Mouse (Mus musculus): Measurements from ENCODE around the gene Ermard. TPM values are rescaled to one million over a fixed set of nuclear protein-coding genes. Genes with fewer than 3 reads are reported as not detected.
A peak's percentile ranks its signal among the peaks of the same experiment; 100 is the strongest.

Gene Ermard
- polyA plus RNA-seq, 1 experiment from 2014 or later: 68.3 TPM

DNA sequence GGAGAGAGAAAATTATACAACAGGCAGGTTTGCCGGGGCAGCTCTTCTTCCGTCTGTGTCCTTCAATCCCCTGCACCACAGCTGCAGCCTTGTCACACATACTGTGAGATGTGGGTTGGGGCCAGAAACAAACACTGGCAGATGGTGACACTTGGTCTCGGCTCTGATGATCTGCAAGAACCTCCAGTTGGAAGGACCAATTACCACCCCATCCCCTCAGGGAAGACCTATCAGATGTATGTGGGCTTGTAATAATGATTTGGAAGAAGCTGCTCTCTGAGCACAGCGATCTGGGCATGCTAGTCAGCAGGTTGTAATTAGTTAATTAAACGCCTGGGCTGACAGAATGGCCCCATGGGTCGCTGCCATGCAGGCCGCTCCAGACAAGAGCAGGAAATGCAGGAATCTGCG lies 47.6 kb downstream of the Ermard start:
- Histone ChIP-seq H3K27ac (replicated peaks; ENCODE audit: low read depth, low read length) (no peak overlapping the region), H3K36me3 (ENCODE audit: control insufficient read depth, insufficient read depth, low read length) (no peaks in the 10 kb centered on the region), H3K4me3 (ENCODE audit: low read depth, low read length) (no peak overlapping the region), H3K9me3 (ENCODE audit: control insufficient read depth, low read length) (no peaks in the 10 kb centered on the region), H3K4me2 (ENCODE audit: low read depth, severe bottlenecking) (no peak overlapping the region), H3K4me1 (ENCODE audit: control insufficient read depth, insufficient read depth, low read length) (peaks cover 15% of the 10 kb centered on the region), H3K27me3 (ENCODE audit: control insufficient read depth, insufficient read depth, low read length) (no peaks in the 10 kb centered on the region), H3K9ac (ENCODE audit: low read length) (no peak overlapping the region)
- no peak for ATAC-seq (ENCODE audit: insufficient number of reproducible peaks, low FRiP score, low TSS enrichment, low read depth)
- 10% methylated on average over 8 of the region's 8 CpGs for WGBS
- peak; percentile 32 for DNase-seq (ENCODE audit: low spot score)

DNA sequence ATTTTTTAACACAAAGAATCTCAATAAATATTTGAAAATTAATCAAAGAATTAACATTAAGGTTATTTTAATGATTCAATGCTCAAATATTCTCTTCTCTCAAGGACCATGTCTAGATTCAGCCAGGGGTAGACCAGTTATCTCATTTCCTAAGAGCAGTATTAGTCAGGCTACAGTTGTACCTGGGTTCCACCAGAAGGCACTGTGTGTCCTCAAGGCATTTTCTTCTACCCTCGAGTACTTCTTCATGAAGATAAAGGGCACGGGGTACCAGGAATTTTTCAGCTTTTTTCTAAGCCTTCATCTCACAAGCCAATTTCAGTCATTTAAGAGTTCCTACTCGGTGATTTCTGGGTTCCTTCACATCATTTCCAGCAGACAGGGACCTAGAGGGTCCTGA lies 50.7 kb downstream of the Ermard start:
- WGBS: 87% methylated on average over 3 of the region's 3 CpGs
- Histone ChIP-seq H3K36me3 (ENCODE audit: control insufficient read depth, insufficient read depth, low read length) (no peaks in the 10 kb centered on the region), H3K9me3 (ENCODE audit: control insufficient read depth, low read length) (no peaks in the 10 kb centered on the region), H3K4me2 (ENCODE audit: low read depth, severe bottlenecking) (no peak overlapping the region), H3K4me3 (ENCODE audit: low read depth, low read length) (no peak overlapping the region), H3K9ac (ENCODE audit: low read length) (no peak overlapping the region), H3K4me1 (ENCODE audit: control insufficient read depth, insufficient read depth, low read length) (peaks cover 15% of the 10 kb centered on the region), H3K27ac (replicated peaks; ENCODE audit: low read depth, low read length) (no peak overlapping the region), H3K27me3 (ENCODE audit: control insufficient read depth, insufficient read depth, low read length) (no peaks in the 10 kb centered on the region)
- DNase-seq (ENCODE audit: low spot score): no peak
- ATAC-seq (ENCODE audit: insufficient number of reproducible peaks, low FRiP score, low TSS enrichment, low read depth): no peak

DNA sequence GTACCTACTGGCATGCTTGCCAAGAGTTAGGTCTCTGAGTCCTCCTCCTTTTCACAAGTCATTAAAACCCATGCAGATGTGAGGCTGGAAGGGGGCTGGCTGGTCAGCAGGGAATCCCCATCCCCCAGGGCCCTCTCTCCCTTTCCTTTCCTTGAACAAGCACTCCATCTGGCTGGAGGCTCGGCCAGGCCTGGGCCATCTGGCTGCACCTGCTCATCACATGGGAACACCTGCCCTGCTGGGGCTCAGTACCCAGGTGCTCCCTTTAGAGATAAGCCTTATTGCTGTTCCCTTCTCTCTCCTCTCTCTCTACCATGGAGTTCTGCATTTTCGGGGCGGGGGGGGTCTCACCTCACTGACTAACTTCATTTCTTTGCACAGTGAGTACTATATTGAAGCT lies 52.5 kb downstream of the Ermard start:
- Histone ChIP-seq H3K4me1 (ENCODE audit: control insufficient read depth, insufficient read depth, low read length) (peaks cover 6% of the 10 kb centered on the region), H3K36me3 (ENCODE audit: control insufficient read depth, insufficient read depth, low read length) (no peaks in the 10 kb centered on the region), H3K27me3 (ENCODE audit: control insufficient read depth, insufficient read depth, low read length) (no peaks in the 10 kb centered on the region), H3K9me3 (ENCODE audit: control insufficient read depth, low read length) (no peaks in the 10 kb centered on the region), H3K4me2 (ENCODE audit: low read depth, severe bottlenecking) (no peak overlapping the region), H3K27ac (replicated peaks; ENCODE audit: low read depth, low read length) (no peak overlapping the region), H3K4me3 (ENCODE audit: low read depth, low read length) (no peak overlapping the region), H3K9ac (ENCODE audit: low read length) (no peak overlapping the region)
- WGBS: 9% methylated on average over 3 of the region's 3 CpGs
- ATAC-seq (ENCODE audit: insufficient number of reproducible peaks, low FRiP score, low TSS enrichment, low read depth) (no peak), DNase-seq (ENCODE audit: low spot score) (peak; percentile 45)

DNA sequence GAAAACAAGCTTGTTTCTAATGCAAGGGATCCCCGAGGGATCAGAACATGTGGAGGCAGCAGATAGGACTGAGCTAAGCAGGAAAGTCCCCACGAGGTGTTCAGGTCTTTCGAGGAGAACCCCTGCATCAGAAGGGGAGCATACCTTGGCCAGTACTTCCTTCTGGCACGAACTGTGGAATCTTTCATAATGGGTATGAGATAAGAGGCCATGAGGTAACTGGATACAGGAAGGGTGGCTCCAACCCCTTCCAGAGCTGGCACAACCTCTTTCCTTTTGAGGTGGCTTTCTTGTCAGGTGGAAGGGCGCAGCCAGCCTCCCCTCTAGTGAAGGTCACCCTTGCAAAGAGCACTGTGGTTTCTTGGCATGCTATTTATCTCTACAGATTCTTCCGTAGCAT lies 55.8 kb downstream of the Ermard start:
- Histone ChIP-seq H3K9ac (ENCODE audit: low read length) (no peak overlapping the region), H3K4me1 (ENCODE audit: control insufficient read depth, insufficient read depth, low read length) (no peaks in the 10 kb centered on the region), H3K9me3 (ENCODE audit: control insufficient read depth, low read length) (no peaks in the 10 kb centered on the region), H3K27ac (replicated peaks; ENCODE audit: low read depth, low read length) (no peak overlapping the region), H3K4me3 (ENCODE audit: low read depth, low read length) (no peak overlapping the region), H3K27me3 (ENCODE audit: control insufficient read depth, insufficient read depth, low read length) (no peaks in the 10 kb centered on the region), H3K4me2 (ENCODE audit: low read depth, severe bottlenecking) (no peak overlapping the region), H3K36me3 (ENCODE audit: control insufficient read depth, insufficient read depth, low read length) (no peaks in the 10 kb centered on the region)
- DNase-seq (ENCODE audit: low spot score): no peak
- ATAC-seq (ENCODE audit: insufficient number of reproducible peaks, low FRiP score, low TSS enrichment, low read depth): no peak
- 86% methylated on average over 6 of the region's 6 CpGs for WGBS

DNA sequence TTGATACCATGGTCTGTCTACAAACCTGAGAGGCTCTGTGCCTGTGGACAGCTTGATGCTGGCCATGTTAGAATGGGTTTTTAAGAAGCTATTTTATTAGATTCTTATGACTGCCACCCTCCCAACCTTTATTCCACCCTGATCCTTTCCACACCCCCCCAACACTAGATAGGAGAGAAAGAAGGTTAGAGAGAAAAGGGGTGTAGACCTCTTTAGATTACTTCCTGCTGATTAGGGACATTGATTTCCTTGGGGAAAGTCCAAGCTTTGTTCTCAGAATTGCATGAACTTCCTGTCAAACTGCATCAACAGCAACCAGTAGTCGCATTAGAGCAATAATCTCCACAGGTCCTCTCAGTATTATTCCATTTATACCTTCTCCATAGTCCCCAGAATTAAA lies 57.7 kb downstream of the Ermard start:
- ATAC-seq (ENCODE audit: insufficient number of reproducible peaks, low FRiP score, low TSS enrichment, low read depth) (no peak), DNase-seq (ENCODE audit: low spot score) (no peak)
- 85% methylated on average over 1 of the region's 1 CpGs for WGBS
- H3K4me3 ChIP-seq (ENCODE audit: low read depth, low read length): no peak overlapping the region
- no peak overlapping the region for H3K27ac ChIP-seq (replicated peaks; ENCODE audit: low read depth, low read length)
- H3K4me2 ChIP-seq (ENCODE audit: low read depth, severe bottlenecking): no peak overlapping the region
- no peaks in the 10 kb centered on the region for H3K36me3 ChIP-seq (ENCODE audit: control insufficient read depth, insufficient read depth, low read length)
- H3K9me3 ChIP-seq (ENCODE audit: control insufficient read depth, low read length): no peaks in the 10 kb centered on the region
- no peak overlapping the region for H3K9ac ChIP-seq (ENCODE audit: low read length)
- no peaks in the 10 kb centered on the region for H3K4me1 ChIP-seq (ENCODE audit: control insufficient read depth, insufficient read depth, low read length)
- H3K27me3 ChIP-seq (ENCODE audit: control insufficient read depth, insufficient read depth, low read length): no peaks in the 10 kb centered on the region

- DNase-seq (ENCODE audit: low spot score): no peak
- no peak overlapping the region for H3K27ac ChIP-seq (replicated peaks; ENCODE audit: low read depth, low read length)
- H3K4me2 ChIP-seq (ENCODE audit: low read depth, severe bottlenecking): no peak overlapping the region
- H3K36me3 ChIP-seq (ENCODE audit: control insufficient read depth, insufficient read depth, low read length): no peaks in the 10 kb centered on the region
- no peak overlapping the region for H3K9ac ChIP-seq (ENCODE audit: low read length)
- no peaks in the 10 kb centered on the region for H3K27me3 ChIP-seq (ENCODE audit: control insufficient read depth, insufficient read depth, low read length)
- no peak overlapping the region for H3K4me3 ChIP-seq (ENCODE audit: low read depth, low read length)
- WGBS: 78% methylated on average over 4 of the region's 4 CpGs
- no peaks in the 10 kb centered on the region for H3K4me1 ChIP-seq (ENCODE audit: control insufficient read depth, insufficient read depth, low read length)
- no peak for ATAC-seq (ENCODE audit: insufficient number of reproducible peaks, low FRiP score, low TSS enrichment, low read depth)
- no peaks in the 10 kb centered on the region for H3K9me3 ChIP-seq (ENCODE audit: control insufficient read depth, low read length)
These were observed 60.3 kb downstream of the Ermard start for GRCm38 (mm10) chr17:15101355-15101754.

- WGBS: 86% methylated on average over 9 of the region's 9 CpGs
These were observed 66.2 kb downstream of the Ermard start for GRCm38 (mm10) chr17:15107143-15107649.

DNA sequence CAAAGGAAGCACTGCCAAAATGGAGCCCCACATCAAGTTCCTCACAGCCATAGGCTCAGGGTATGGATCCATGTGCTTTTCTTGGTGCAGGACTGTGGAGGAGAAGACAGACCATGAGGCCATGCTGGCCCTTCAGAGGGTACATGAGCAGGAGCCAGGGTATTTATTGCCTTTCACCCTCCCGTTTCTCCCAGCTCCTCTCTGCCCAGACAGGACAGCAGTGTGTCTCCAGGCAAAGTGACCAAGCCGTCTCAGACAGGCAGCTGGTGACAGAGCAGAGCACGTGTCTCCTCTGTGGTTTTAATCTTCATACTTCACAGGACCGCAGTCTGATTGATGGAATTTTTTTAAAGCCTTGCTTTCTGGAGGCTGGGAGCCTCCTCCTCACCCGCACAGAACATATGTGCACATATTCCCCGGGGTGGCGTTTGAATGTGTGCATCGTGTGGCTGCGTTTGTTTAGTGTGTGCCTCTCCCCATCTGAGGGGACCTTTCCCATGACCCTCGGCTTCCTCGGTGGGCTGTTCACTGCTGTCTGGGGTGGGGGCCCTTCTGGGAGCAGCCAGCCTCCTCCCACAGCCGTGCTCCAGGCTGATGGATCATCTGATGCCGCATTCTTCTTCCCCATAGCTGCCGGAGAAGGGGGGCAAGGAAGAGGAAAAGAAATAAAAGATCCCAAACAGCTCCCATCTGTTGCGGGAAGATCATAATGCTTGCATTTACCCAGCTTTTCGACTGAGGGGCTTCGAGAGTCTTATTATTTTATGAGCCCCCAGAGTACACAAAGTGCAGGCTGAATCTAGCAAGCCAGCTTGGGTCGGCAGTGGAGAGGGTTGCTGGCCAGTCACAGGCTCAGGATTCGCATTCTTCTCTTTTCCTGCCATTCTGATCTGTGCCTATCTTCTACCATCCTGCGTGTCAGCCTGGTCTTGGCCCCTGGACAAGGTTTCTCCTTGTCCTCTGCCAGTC lies 67.7 kb downstream of the Ermard start:
- H3K4me2 ChIP-seq (ENCODE audit: low read depth, severe bottlenecking): peak overlapping the region; percentile 20; the same call in 1 of the 2 replicates
- 0 out of 2 replicates have a peak overlapping the region, but pooled peaks have one; percentile 9 for H3K9ac ChIP-seq (ENCODE audit: low read length)
- H3K27ac ChIP-seq (replicated peaks; ENCODE audit: low read depth, low read length): no peak overlapping the region
- peak; percentile 59; the same call in 1 of the 2 replicates for ATAC-seq (ENCODE audit: insufficient number of reproducible peaks, low FRiP score, low TSS enrichment, low read depth)
- peaks cover 4% of the 10 kb centered on the region for H3K4me1 ChIP-seq (ENCODE audit: control insufficient read depth, insufficient read depth, low read length)
- H3K27me3 ChIP-seq (ENCODE audit: control insufficient read depth, insufficient read depth, low read length): no peaks in the 10 kb centered on the region
- 31% methylated on average over 20 of the region's 20 CpGs for WGBS
- no peak overlapping the region for H3K4me3 ChIP-seq (ENCODE audit: low read depth, low read length)
- peak; percentile 34 for DNase-seq (ENCODE audit: low spot score)
- H3K36me3 ChIP-seq (ENCODE audit: control insufficient read depth, insufficient read depth, low read length): no peaks in the 10 kb centered on the region
- H3K9me3 ChIP-seq (ENCODE audit: control insufficient read depth, low read length): no peaks in the 10 kb centered on the region

More at GRCm38 (mm10) chr17:15107143-15107649, 66.2 kb downstream of the Ermard start:
- Histone ChIP-seq H3K4me3 (ENCODE audit: low read depth, low read length) (no peak overlapping the region), H3K9me3 (ENCODE audit: control insufficient read depth, low read length) (no peaks in the 10 kb centered on the region), H3K4me1 (ENCODE audit: control insufficient read depth, insufficient read depth, low read length) (peaks cover 4% of the 10 kb centered on the region), H3K27me3 (ENCODE audit: control insufficient read depth, insufficient read depth, low read length) (no peaks in the 10 kb centered on the region), H3K4me2 (ENCODE audit: low read depth, severe bottlenecking) (no peak overlapping the region), H3K9ac (ENCODE audit: low read length) (no peak overlapping the region), H3K36me3 (ENCODE audit: control insufficient read depth, insufficient read depth, low read length) (no peaks in the 10 kb centered on the region), H3K27ac (replicated peaks; ENCODE audit: low read depth, low read length) (no peak overlapping the region)
- ATAC-seq (ENCODE audit: insufficient number of reproducible peaks, low FRiP score, low TSS enrichment, low read depth) (no peak), DNase-seq (ENCODE audit: low spot score) (no peak)
